Comparison of ENCODE assay signal across 12 mouse cellular contexts in the genomic region with DNA sequence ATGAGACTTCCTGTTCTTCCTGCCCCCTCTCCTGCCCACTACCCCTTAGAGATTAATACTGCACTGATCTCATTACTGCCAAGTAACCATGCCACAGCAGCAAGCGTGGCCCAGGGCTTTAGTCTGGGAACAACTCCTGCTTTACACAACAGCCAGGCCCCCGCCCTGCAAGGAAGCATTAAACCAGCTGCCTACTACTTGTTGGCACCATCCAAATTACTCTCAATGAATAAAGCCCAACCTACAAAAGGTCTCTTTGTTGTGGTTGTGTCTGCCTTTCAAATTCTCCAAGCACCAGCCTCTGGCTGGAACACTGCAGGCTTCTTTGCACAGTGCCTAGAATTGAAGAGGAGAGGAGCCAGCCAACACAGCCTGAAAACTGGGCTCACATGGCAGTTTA.
DNase-seq lines count a peak whose midpoint lies in the region; ATAC-seq and TF ChIP-seq lines count a peak whose summit lies in the region.
"Had no signal": no experiment of that assay in that cellular context is flagged by ENCODE, and none has a peak within 500 bp of the region (broad histone marks: within the 10 kb centered on the region; RNA-seq: fewer than 3 reads in every experiment).

No protein-coding gene starts in this region.

- no peak overlapping the region for H3K9ac ChIP-seq in intestine, embryonic 16.5 days (ENCODE audit: low read depth, low read length)
- no peak overlapping the region for H3K9ac ChIP-seq in midbrain, postnatal 0 days (replicated peaks; ENCODE audit: low read length, poor library complexity, severe bottlenecking)
- H3K9ac ChIP-seq: liver, embryonic 12.5 days had no signal

- no peak overlapping the region for H3K4me3 ChIP-seq in forebrain, embryonic 10.5 days
- H3K4me3 ChIP-seq in intestine, embryonic 16.5 days (ENCODE audit: low read length) = no peak overlapping the region
- no peak overlapping the region for H3K4me3 ChIP-seq in midbrain, postnatal 0 days (ENCODE audit: low read depth, low read length)
- H3K4me3 ChIP-seq: liver, embryonic 12.5 days had no signal

- H3K9me3 ChIP-seq in forebrain, embryonic 10.5 days = no peaks in the 10 kb centered on the region
- no peaks in the 10 kb centered on the region for H3K9me3 ChIP-seq in intestine, embryonic 16.5 days (ENCODE audit: control insufficient read depth, low read length)
- H3K9me3 ChIP-seq in midbrain, postnatal 0 days (ENCODE audit: low read length) = no peaks in the 10 kb centered on the region
- H3K9me3 ChIP-seq: liver, embryonic 12.5 days had no signal

- no peak for TF ChIP-seq CTCF in midbrain, postnatal 0 days (IDR thresholded peaks at IDR 0.05)

- WGBS in forebrain, embryonic 10.5 days = 50% methylated on average over 2 of the region's 2 CpGs
- WGBS in intestine, embryonic 16.5 days = 76% methylated on average over 2 of the region's 2 CpGs
- 37% methylated on average over 2 of the region's 2 CpGs for WGBS in midbrain, postnatal 0 days

- H3K4me1 ChIP-seq in forebrain, embryonic 10.5 days = peaks cover 13% of the 10 kb centered on the region
- no peaks in the 10 kb centered on the region for H3K4me1 ChIP-seq in intestine, embryonic 16.5 days (ENCODE audit: control insufficient read depth, insufficient read depth, low read length)
- no peaks in the 10 kb centered on the region for H3K4me1 ChIP-seq in midbrain, postnatal 0 days (ENCODE audit: insufficient read depth, low read length)
- H3K4me1 ChIP-seq: liver, embryonic 12.5 days had no signal

- H3K4me2 ChIP-seq in intestine, embryonic 16.5 days (ENCODE audit: low read depth, low read length) = no peak overlapping the region
- no peak overlapping the region for H3K4me2 ChIP-seq in midbrain, postnatal 0 days (ENCODE audit: low read depth, low read length, poor library complexity, severe bottlenecking)
- H3K4me2 ChIP-seq: liver, embryonic 12.5 days had no signal

- peak; percentile 28; the same call in 1 of the 2 replicates for ATAC-seq in intestine, embryonic 16.5 days
- peak; percentile 87 for ATAC-seq in midbrain, postnatal 0 days (ENCODE audit: low FRiP score)
- ATAC-seq: liver, embryonic 12.5 days had no signal

- intact Hi-C loops in heart, postnatal 10 days (cut with DNase I) = no loop called here

- H3K27ac ChIP-seq in forebrain, embryonic 10.5 days = peak overlapping the region; percentile 56; the same call in 1 of the 2 replicates
- no peak overlapping the region for H3K27ac ChIP-seq in intestine, embryonic 16.5 days (ENCODE audit: low read length)
- no peak overlapping the region for H3K27ac ChIP-seq in midbrain, postnatal 0 days (ENCODE audit: low read depth, low read length)
- H3K27ac ChIP-seq: liver, embryonic 12.5 days had no signal

- no peaks in the 10 kb centered on the region for H3K27me3 ChIP-seq in forebrain, embryonic 10.5 days (ENCODE audit: poor library complexity, severe bottlenecking)
- no peaks in the 10 kb centered on the region for H3K27me3 ChIP-seq in intestine, embryonic 16.5 days (replicated peaks; ENCODE audit: control insufficient read depth, insufficient read depth, low read length)
- no peaks in the 10 kb centered on the region for H3K27me3 ChIP-seq in midbrain, postnatal 0 days (ENCODE audit: insufficient read depth, low read length)
- H3K27me3 ChIP-seq: liver, embryonic 12.5 days had no signal

- peaks cover 58% of the 10 kb centered on the region for H3K36me3 ChIP-seq in forebrain, embryonic 10.5 days (replicated peaks)
- H3K36me3 ChIP-seq in intestine, embryonic 16.5 days (ENCODE audit: control insufficient read depth, insufficient read depth, low read length) = 0 out of 2 replicates have a peak, but pooled peaks cover 5% of the 10 kb centered on the region
- peaks cover 18% of the 10 kb centered on the region for H3K36me3 ChIP-seq in midbrain, postnatal 0 days (ENCODE audit: insufficient read depth, low read length)

- DNase-seq in heart, adult 11 months = peak; percentile 83
- no peak for DNase-seq in heart, postnatal 10 days
- no peak for DNase-seq in forebrain, embryonic 10.5 days (ENCODE audit: extremely low spot score, low spot score)
- DNase-seq in midbrain, postnatal 0 days (ENCODE audit: low spot score) = peak; percentile 82
- DNase-seq in gastrocnemius, postnatal 10 days = no peak
- DNase-seq in embryo, embryonic 10.5 days (ENCODE audit: low spot score) = no peak
- no peak for DNase-seq in cerebellum, adult 9-10 months
- DNase-seq: cerebellum, adult 11-12 months; heart, postnatal 36 days; kidney, postnatal 25 days had no signal

Comparison
In these comparisons a context has a peak if more than half of its experiments do, and no peak if none do; other contexts are left out.
1. DNase-seq: peak in heart, adult 11 months (single experiment) and midbrain, postnatal 0 days (single experiment); none in heart, postnatal 10 days (0 of 2), forebrain, embryonic 10.5 days (single experiment), gastrocnemius, postnatal 10 days (single experiment), embryo, embryonic 10.5 days (single experiment) and cerebellum, adult 9-10 months (single experiment).